Mouse (Mus musculus): ENCODE measurements at regions not wholly inside any gene's neighbourhood (a gene's known extent, or its start where the extent isn't known, plus 50 kb on each side); places are given as distances from the start of the nearest gene placed in this dataset.

DNA sequence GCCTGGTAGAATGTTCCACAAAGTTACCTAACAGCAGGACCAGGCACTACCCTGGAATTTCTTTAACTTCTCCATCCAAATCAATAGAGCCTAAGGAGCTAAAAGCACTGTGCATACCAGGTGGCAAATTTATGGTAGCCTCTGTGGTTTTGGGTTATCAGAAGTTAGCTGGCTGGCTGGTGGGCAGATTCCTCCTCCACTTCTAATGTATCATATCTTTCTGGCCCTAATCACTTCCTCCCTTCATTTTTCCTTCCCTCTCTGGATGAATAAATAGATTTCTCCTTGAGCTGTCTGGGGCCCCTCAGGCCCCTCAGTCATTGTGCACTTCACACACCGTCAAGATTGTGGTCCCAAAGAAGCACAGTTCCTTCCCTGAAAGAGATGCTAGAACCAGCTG lies 212.7 kb downstream of the Mex3b start:
- Histone ChIP-seq H3K4me1 (replicated peaks) (peaks cover 21% of the 10 kb centered on the region), H3K4me2 (no peak overlapping the region), H3K9me3 (replicated peaks) (no peaks in the 10 kb centered on the region), H3K9ac (no peak overlapping the region), H3K27me3 (no peaks in the 10 kb centered on the region), H3K4me3 (replicated peaks) (no peak overlapping the region), H3K27ac (no peak overlapping the region), H3K36me3 (no peaks in the 10 kb centered on the region)
- DNase-seq = no peak
- ATAC-seq (ENCODE audit: low read depth) = no peak
- 10% methylated on average over 1 of the region's 1 CpGs for WGBS (ENCODE audit: insufficient replicate concordance)

GRCm38 (mm10) chr7:83084496-83085082 lies 217.5 kb downstream of the Mex3b start:
- H3K27me3 ChIP-seq = no peaks in the 10 kb centered on the region
- H3K4me3 ChIP-seq (replicated peaks) = no peak overlapping the region
- H3K9me3 ChIP-seq (replicated peaks) = no peaks in the 10 kb centered on the region
- no peak overlapping the region for H3K4me2 ChIP-seq
- ATAC-seq (ENCODE audit: low read depth) (no peak), DNase-seq (no peak)
- H3K36me3 ChIP-seq = no peaks in the 10 kb centered on the region
- WGBS (ENCODE audit: insufficient replicate concordance) = 39% methylated on average over 6 of the region's 6 CpGs
- peaks cover 7% of the 10 kb centered on the region for H3K4me1 ChIP-seq (replicated peaks)
- no peak overlapping the region for H3K9ac ChIP-seq
- H3K27ac ChIP-seq = no peak overlapping the region

DNA sequence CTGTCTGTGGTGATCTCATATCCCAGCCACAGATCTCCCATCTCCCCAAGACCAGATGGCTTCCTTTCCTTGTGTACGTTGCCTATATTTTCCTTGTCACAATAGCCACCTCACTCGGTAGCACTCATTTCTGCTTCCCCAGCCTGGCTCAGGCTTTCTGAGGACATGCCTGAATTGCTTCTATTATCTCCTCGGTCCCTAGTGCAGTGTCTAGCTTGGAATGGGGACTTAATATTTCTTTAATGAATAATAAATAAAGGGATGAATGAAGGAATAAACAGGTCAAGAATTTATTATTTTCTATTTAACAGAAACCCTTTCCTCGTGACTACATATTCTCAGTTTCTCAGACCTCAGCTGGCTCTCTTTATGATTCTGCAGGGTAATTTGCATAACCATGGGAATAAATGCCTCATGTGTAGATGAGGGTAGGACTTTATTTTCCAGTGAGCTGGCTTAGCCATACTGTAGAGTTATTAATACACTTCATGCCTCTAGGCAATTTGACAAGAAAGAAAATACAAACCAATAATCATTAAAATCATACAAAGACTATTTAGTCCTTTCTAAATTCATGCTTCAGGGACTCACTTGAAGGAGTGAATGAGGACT lies 218.5 kb downstream of the Mex3b start:
- Histone ChIP-seq H3K4me3 (replicated peaks) (no peak overlapping the region), H3K27ac (no peak overlapping the region), H3K27me3 (no peaks in the 10 kb centered on the region), H3K9ac (no peak overlapping the region), H3K9me3 (replicated peaks) (no peaks in the 10 kb centered on the region), H3K4me2 (no peak overlapping the region), H3K4me1 (replicated peaks) (no peaks in the 10 kb centered on the region), H3K36me3 (no peaks in the 10 kb centered on the region)
- ATAC-seq (ENCODE audit: low read depth) = no peak
- WGBS (ENCODE audit: insufficient replicate concordance) = 45% methylated on average over 4 of the region's 4 CpGs
- DNase-seq = no peak

DNA sequence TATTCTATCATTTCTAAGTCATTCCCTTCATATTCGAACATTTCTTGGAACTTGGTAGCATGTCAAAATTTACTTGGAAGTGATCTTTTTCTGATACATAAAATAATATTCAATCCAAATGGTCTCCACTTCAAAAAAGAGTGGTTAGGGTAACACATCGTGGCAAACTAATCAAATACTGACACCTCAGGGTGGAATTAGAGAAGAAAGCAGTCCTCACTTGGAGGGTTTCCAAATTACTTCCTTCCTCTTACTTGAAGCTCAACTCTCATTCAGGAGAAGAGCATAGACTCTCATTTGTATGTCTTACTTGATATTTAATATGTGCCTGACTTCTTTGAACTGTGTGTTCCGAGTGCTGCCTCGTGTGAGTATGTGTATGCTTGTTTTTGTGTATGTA lies 220.3 kb downstream of the Mex3b start:
- no peak overlapping the region for H3K9ac ChIP-seq
- H3K4me3 ChIP-seq (replicated peaks) = no peak overlapping the region
- H3K27ac ChIP-seq = no peak overlapping the region
- no peaks in the 10 kb centered on the region for H3K36me3 ChIP-seq
- 48% methylated on average over 4 of the region's 4 CpGs for WGBS (ENCODE audit: insufficient replicate concordance)
- H3K4me1 ChIP-seq (replicated peaks) = no peaks in the 10 kb centered on the region
- H3K27me3 ChIP-seq = no peaks in the 10 kb centered on the region
- no peaks in the 10 kb centered on the region for H3K9me3 ChIP-seq (replicated peaks)
- H3K4me2 ChIP-seq = no peak overlapping the region
- DNase-seq (no peak), ATAC-seq (ENCODE audit: low read depth) (no peak)

DNA sequence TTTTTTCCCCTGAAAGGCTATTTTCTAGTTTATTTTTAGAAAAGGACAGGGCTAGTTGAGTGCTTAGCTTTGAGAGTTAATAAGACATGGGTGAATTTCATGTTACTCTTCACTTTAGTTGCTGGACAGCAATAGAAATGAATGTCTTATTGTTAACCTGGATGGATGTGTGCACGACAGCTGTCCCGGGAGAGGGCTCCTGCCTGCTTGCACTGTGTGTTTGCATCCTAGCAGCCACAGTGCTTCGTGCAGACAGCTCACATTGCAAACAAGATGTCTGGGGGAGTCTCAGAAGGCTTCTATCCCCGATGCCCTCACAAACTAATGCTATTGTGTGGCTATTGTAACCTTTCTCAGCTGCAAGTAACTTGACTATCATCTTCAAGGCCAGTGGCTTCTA lies 221.0 kb downstream of the Mex3b start:
- H3K4me2 ChIP-seq = no peak overlapping the region
- DNase-seq = no peak
- WGBS (ENCODE audit: insufficient replicate concordance) = 53% methylated on average over 4 of the region's 4 CpGs

DNA sequence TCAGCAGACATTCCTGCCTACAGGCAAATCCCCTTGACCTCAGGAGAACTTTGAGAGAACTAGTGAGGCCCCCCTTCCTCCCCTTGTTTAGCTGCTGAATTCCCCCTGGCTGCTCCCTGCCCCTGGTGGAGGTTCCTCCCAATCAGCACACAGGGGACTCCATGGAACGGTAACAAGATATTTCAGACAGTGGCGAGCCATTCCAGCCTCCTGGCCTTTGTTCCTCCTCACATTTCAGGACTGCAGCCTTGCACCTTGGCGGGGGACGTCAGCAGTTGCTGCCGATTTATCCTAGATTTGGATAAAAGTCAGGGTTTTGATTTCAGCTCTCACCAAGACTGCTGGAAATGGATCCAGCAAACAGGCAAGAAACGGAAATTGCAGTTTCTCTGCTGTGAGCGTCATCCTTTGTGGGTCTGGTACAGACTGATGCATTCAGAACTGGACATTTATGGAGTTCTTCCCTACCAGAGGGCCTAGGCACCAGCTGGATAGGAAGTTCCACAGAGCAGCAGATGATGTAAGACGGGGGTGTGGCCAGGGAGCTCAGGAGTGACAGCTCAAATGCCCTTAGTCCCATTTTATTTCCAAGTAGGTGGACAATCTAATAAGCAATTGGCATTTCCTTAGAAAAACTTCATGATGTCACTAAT lies 222.3 kb downstream of the Mex3b start:
- Histone ChIP-seq H3K4me3 (replicated peaks) (no peak overlapping the region), H3K9ac (no peak overlapping the region), H3K4me1 (replicated peaks) (no peaks in the 10 kb centered on the region), H3K27me3 (no peaks in the 10 kb centered on the region), H3K4me2 (no peak overlapping the region), H3K36me3 (no peaks in the 10 kb centered on the region), H3K9me3 (replicated peaks) (no peaks in the 10 kb centered on the region), H3K27ac (no peak overlapping the region)
- ATAC-seq (ENCODE audit: low read depth) (no peak), DNase-seq (no peak)
- 51% methylated on average over 8 of the region's 8 CpGs for WGBS (ENCODE audit: insufficient replicate concordance)

More for the DNA sequence above, 221.0 kb downstream of the Mex3b start:
- no peaks in the 10 kb centered on the region for H3K4me1 ChIP-seq (replicated peaks)
- no peaks in the 10 kb centered on the region for H3K27me3 ChIP-seq
- no peak overlapping the region for H3K27ac ChIP-seq
- no peak for ATAC-seq (ENCODE audit: low read depth)
- no peak overlapping the region for H3K4me3 ChIP-seq (replicated peaks)
- H3K36me3 ChIP-seq = no peaks in the 10 kb centered on the region
- no peaks in the 10 kb centered on the region for H3K9me3 ChIP-seq (replicated peaks)
- no peak overlapping the region for H3K9ac ChIP-seq

DNA sequence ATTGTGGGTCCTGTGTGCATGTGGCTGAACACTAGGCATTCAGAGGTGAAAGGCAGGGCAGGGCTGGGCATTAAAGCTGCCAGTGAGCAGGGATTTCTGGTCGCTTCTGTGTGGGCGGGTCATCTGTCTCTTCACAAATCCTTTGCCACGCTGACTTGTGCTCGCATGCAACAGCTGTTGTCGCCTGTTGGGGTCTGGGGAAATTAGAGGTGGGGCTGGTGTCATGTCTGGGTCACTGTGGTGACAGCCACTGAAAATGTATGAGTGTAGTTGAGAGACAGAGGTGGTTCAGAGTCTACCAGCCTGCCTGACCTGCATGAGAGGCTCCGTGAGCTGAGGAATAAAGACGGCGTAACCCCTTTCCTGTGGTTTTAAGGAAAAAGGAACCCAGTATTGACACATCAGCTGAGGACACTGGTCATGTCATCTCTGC lies 226.8 kb downstream of the Mex3b start:
- H3K4me2 ChIP-seq = no peak overlapping the region
- H3K27ac ChIP-seq = no peak overlapping the region
- no peak overlapping the region for H3K4me3 ChIP-seq (replicated peaks)
- 19% methylated on average over 8 of the region's 8 CpGs for WGBS (ENCODE audit: insufficient replicate concordance)
- no peaks in the 10 kb centered on the region for H3K4me1 ChIP-seq (replicated peaks)
- no peaks in the 10 kb centered on the region for H3K27me3 ChIP-seq
- DNase-seq (no peak), ATAC-seq (ENCODE audit: low read depth) (no peak)
- no peaks in the 10 kb centered on the region for H3K9me3 ChIP-seq (replicated peaks)
- no peaks in the 10 kb centered on the region for H3K36me3 ChIP-seq
- H3K9ac ChIP-seq = no peak overlapping the region

GRCm38 (mm10) chr7:83094899-83095298 lies 227.8 kb downstream of the Mex3b start:
- no peak overlapping the region for H3K4me3 ChIP-seq (replicated peaks)
- H3K36me3 ChIP-seq = no peaks in the 10 kb centered on the region
- no peaks in the 10 kb centered on the region for H3K4me1 ChIP-seq (replicated peaks)
- no peaks in the 10 kb centered on the region for H3K9me3 ChIP-seq (replicated peaks)
- ATAC-seq (ENCODE audit: low read depth) (no peak), DNase-seq (no peak)
- H3K27me3 ChIP-seq = no peaks in the 10 kb centered on the region
- no peak overlapping the region for H3K27ac ChIP-seq
- H3K9ac ChIP-seq = no peak overlapping the region
- WGBS (ENCODE audit: insufficient replicate concordance) = 42% methylated on average over 3 of the region's 3 CpGs
- no peak overlapping the region for H3K4me2 ChIP-seq

DNA sequence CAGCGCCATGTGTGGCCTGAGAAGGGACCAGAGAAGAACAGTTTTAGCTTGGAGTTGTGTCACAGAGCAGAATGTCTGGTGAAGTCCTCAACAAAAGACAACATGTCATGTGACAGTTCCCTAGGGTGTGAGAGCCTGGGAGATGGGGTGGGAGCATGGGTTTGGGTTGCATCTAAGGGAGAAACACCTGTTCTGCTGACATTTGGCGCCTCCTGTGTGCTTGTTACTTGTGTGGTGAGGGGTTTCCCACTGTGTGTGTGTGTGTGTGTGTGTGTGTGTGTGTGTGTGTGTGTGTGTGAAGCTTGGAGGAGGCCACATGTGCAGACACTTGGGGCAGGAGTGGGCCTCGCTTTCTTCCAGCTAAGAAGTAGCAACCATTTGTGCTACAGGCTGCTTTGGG lies 228.5 kb downstream of the Mex3b start:
- H3K9ac ChIP-seq = no peak overlapping the region

GRCm38 (mm10) chr7:83104426-83104825 lies 237.3 kb downstream of the Mex3b start:
- Histone ChIP-seq H3K27ac (no peak overlapping the region), H3K4me2 (no peak overlapping the region), H3K9me3 (replicated peaks) (no peaks in the 10 kb centered on the region), H3K4me1 (replicated peaks) (no peaks in the 10 kb centered on the region), H3K36me3 (no peaks in the 10 kb centered on the region), H3K27me3 (no peaks in the 10 kb centered on the region), H3K9ac (no peak overlapping the region), H3K4me3 (replicated peaks) (no peak overlapping the region)
- 52% methylated on average over 1 of the region's 1 CpGs for WGBS (ENCODE audit: insufficient replicate concordance)
- no peak for ATAC-seq (ENCODE audit: low read depth)
- DNase-seq = no peak

More for the DNA sequence above, 228.5 kb downstream of the Mex3b start:
- Histone ChIP-seq H3K27ac (no peak overlapping the region), H3K4me2 (no peak overlapping the region), H3K4me3 (replicated peaks) (no peak overlapping the region), H3K27me3 (no peaks in the 10 kb centered on the region), H3K4me1 (replicated peaks) (no peaks in the 10 kb centered on the region), H3K36me3 (no peaks in the 10 kb centered on the region), H3K9me3 (replicated peaks) (no peaks in the 10 kb centered on the region)
- no peak for ATAC-seq (ENCODE audit: low read depth)
- 56% methylated on average over 3 of the region's 3 CpGs for WGBS (ENCODE audit: insufficient replicate concordance)
- no peak for DNase-seq

GRCm38 (mm10) chr7:83105672-83106071 lies 238.5 kb downstream of the Mex3b start:
- DNase-seq = no peak
- Histone ChIP-seq H3K4me1 (replicated peaks) (no peaks in the 10 kb centered on the region), H3K9ac (no peak overlapping the region), H3K27ac (no peak overlapping the region), H3K9me3 (replicated peaks) (no peaks in the 10 kb centered on the region), H3K4me3 (replicated peaks) (no peak overlapping the region), H3K27me3 (no peaks in the 10 kb centered on the region), H3K36me3 (no peaks in the 10 kb centered on the region), H3K4me2 (no peak overlapping the region)
- ATAC-seq (ENCODE audit: low read depth) = no peak
